Mouse (Mus musculus): ENCODE results near the gene Slc25a53. TPM values are rescaled to one million over a fixed set of nuclear protein-coding genes. Genes with fewer than 3 reads are reported as not detected.

The Slc25a53 gene
- polyA plus RNA-seq, 1 experiment = 20.5 TPM

- DNase-seq (ENCODE audit: low read depth) = no peak
- TF ChIP-seq POLR2A (IDR thresholded peaks at IDR 0.05; ENCODE audit: borderline replicate concordance, extremely low read depth, insufficient read depth, insufficient read length, poor library complexity, severe bottlenecking) (no peak), CTCF (IDR thresholded peaks at IDR 0.05; ENCODE audit: borderline replicate concordance, extremely low read depth, insufficient read depth, insufficient read length) (no peak)
Observed at GRCm38 (mm10) chrX:136937985-136938384, 100.1 kb downstream of the Slc25a53 start.

Other genes with a start within 250 kb of the Slc25a53 start
- 17.0 and 17.2 TPM in 2 replicates for gene Plp1, start 215.6 kb downstream of the Slc25a53 start, polyA plus RNA-seq (2012; rRNA removed)
- gene Rab9b, start 169.5 kb downstream of the Slc25a53 start, polyA plus RNA-seq (2012; rRNA removed) = 6.7 and 13.7 TPM in 2 replicates
- gene H2bfm, start 111.0 kb downstream of the Slc25a53 start, polyA plus RNA-seq (2012; rRNA removed) = not detected in 2 replicates
- 38.7 and 46.3 TPM in 2 replicates for gene Tmsb15b2, start 62.8 kb downstream of the Slc25a53 start, polyA plus RNA-seq (2012; rRNA removed)
- 10.1 and 13.8 TPM in 2 replicates for gene Tmsb15l, start 61.4 kb downstream of the Slc25a53 start, polyA plus RNA-seq (2012; rRNA removed)
- gene Tmsb15b1, start 61.4 kb downstream of the Slc25a53 start, polyA plus RNA-seq (2012; rRNA removed) = 12.8 and 19.7 TPM in 2 replicates
- gene Zcchc18, start 45.1 kb downstream of the Slc25a53 start, polyA plus RNA-seq (2012; rRNA removed) = 149 and 152 TPM in 2 replicates
- gene Fam199x, start 11.3 kb upstream of the Slc25a53 start, polyA plus RNA-seq (2012; rRNA removed) = 2.2 and 3.9 TPM in 2 replicates
- gene Esx1, start 83.8 kb upstream of the Slc25a53 start, polyA plus RNA-seq (2012; rRNA removed) = not detected in 2 replicates